Mouse (Mus musculus) lung, postnatal 36 days (tissue): ENCODE measurements around the gene Ryk.

Source experiments
- DNase-seq: peaks from one replicate; pipeline ENCODE4 v3.0.0; 2022; ENCODE audit warnings: mixed read lengths

The Ryk gene

DNA sequence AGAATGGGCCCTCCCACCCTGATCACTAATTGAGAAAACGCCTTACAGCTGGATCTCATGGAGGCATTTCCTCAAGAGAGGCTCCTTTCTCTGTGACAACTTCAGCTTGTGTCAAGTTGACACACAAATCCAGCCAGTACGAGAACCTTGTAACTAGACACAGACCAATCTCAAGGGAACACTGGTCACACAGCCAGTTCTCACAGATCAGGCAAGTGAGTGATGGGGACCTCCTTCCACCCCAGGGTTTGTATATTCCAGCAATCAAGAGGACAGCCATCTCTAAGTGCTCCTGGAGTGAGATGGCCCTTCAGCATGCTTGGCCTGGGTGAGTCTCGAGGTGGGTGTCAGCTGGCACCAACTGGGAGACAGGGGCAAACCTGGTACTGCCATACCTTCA, 121.1 kb downstream of the Ryk start:
- no peak for DNase-seq
